Mouse (Mus musculus): ENCODE measurements around the gene Ccdc187.

Gene Ccdc187

DNA sequence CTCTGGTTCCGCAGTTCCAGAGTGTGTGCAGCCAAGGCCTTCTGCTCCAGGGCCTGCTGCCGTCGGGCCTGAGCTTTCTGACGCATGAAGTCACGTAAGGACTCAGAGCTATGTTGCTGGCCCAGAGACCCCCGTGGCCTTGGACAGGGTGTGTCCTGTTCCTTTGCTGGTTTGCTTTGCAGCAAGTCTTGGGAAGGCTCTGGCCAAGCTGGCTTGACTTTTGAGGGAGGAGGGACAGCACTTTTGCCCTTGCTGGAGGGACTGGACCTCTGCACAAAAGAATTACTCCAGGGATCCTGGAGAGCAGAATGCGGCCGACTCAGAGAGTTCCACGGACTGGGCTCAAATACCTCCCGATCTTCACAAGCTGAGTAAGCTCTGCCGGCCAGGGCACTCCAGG lies 13.8 kb downstream of the Ccdc187 start:
- DNase-seq (ENCODE audit: low spot score): no peak

DNA sequence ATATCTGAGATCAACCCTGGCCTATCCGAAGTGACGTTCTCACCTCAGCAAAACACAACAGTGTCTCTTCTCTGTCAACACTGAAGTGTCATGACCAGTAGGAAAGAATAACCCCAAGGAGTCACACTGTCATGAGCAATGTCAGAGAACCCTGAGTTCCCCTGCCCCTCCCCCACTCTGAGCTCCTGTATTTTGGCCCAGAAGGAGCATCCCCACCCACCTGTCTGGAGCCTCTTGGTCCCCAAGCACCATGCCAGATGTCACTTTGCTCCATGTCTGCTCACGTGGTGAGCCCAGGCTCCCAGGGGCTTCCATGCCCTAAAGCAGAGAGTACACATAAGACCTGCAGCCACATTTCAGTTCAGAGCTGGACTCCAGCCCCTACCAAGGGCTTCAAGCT lies 14.6 kb downstream of the Ccdc187 start:
- DNase-seq (ENCODE audit: low spot score): no peak

DNA sequence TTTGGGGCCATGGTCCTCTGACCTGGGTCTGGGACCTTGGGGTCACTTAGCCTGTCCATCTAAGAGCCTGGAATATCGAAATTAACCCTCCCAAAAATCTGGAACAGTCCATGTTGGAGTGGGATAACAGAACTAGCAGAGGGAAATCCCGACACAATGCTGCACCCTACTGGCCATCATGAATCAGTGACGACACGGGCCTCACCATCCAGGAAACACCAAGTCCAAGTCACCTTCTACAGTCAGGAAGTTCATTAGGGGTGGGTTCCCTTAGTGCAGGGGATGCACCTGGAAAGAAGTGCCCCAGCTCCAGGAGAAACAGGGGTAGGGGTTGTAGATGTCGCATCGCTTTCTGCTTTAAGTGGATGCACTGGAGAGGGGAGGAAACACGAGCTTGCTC lies 20.7 kb downstream of the Ccdc187 start:
- no peak for DNase-seq (ENCODE audit: low spot score)

DNA sequence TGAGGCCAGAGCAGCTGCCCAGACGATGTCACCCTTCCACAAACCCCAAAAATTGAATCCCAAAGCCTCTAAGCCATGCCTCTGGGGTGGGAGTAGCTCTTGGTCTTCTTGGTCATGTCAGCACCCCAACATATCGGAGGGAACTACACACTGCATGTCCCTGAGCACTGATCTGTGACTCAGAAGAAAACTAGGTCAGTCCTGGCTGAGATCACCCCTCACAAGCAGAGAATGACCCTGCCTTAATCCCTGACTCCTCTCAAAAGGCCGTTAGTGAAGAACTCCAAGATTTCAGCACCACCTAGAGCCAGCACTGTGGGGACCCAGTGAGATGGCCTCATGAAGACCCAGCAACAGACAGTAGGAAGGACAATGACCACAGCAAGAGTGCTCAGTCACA lies 26.1 kb downstream of the Ccdc187 start:
- DNase-seq (ENCODE audit: low spot score): no peak

DNA sequence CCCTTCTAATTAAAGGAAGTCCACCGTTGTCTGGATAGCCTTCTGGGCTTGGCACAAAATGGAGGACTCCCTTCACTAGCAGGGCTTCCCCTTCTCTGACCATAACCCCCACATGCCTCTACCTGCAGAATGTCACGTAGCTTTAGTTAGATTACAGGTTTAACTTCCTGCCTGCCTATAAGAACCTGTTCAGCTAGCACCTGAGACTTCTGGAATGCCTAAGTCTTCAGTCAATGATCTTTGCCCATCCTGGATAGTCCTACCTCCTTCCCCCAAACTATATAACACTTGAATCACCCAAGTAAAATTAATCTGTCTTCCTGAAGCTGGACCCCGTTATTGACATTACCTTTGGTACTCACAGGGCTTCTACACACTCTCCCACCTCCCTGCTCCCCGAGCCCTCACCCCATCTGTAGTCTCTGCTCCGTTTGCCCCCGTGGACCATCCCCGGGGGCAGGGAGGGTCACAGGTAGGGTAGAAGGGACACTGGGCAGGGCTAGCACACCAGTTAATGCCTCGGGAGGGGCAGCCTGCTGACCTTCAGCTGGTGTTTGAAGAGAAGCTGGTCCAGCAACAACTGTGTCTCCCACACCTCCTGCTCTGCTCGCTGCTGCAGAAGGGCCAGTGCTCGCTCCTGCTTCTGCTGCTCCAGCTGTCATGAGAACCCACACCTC lies 28.2 kb downstream of the Ccdc187 start:
- no peak for DNase-seq (ENCODE audit: low spot score)

DNA sequence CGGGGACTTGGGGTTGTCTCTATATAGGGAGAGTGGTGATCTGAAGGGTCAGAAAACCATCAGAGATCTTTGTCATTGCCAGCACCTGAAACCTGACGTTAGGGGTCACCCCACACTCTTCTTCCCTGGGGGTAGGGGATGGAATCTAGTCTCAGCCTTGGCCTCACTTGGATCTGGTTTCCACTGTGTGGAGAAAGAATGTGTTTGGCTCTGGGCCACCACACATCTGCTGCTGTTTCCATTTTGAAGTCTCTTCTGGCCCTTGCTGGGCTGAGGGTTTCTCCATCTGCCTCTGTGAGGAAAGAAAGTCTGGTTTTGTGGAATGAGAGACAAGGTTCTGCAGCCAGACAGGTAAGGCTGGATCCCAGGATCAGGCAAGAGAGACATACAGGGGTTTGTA lies 29.3 kb downstream of the Ccdc187 start:
- DNase-seq (ENCODE audit: low spot score): no peak

GRCm38 (mm10) chr2:26264646-26265045 lies 29.7 kb downstream of the Ccdc187 start:
- no peak for DNase-seq (ENCODE audit: low spot score)

DNA sequence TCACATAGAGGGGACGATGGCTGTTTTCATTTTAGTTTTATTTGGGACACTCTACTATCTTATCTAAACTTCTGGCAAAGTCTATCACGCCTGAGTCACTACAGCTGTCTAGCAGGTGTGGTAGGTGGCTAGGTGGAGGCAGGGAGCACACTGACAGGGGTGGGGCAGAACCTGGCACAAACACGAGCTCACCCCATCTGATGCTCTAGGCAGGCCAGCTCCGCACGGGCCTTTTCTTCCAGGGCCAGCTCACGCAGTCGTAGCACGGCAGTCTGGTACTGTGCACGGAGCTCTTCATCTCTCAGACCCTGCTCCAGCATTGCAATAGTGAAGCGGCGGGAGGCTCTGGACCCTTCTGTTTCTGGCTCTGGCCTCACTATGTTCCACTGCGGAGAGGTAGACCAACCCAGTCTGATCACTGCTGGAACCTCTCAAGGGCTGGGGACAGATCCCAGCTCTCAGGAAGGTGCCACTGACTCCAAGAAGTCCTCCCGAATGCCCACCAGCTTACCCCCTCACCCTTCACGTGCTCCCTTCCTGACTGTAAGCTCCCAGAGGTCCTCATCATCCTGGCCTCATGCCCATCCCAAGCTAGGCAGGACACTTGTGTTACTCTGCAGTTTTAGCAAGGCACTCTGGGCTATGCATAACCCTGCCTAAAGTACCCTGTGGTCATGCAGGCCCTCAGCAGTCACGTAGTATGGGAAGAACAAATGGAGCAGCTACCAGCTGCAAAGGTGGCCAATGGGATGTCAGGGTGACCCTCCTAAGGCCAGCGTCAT lies 36.9 kb downstream of the Ccdc187 start:
- DNase-seq (ENCODE audit: low spot score): no peak

GRCm38 (mm10) chr2:26254816-26255215 lies 39.5 kb downstream of the Ccdc187 start:
- DNase-seq (ENCODE audit: low spot score): no peak

GRCm38 (mm10) chr2:26252514-26253206 lies 41.7 kb downstream of the Ccdc187 start:
- DNase-seq (ENCODE audit: low spot score): no peak

DNA sequence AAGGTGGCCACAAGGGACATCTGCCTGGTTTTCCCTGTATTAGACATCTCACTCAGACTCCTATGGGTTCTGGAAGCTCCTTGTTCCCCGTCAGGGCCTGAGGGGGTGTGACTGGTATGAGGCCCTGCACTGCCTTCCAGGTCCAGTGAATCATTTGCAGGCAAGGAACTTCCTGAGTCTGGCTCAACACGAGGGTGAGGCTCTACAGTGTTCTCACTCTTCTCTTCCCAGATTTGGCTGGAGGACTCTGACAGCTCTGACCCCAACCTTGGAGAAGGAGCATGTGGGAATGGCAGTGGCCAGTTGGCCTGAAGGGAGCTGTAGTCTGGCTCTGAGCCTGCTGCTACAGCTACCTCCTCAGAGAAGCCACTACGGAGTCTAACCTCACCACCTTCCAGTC lies 46.8 kb downstream of the Ccdc187 start:
- DNase-seq (ENCODE audit: low spot score): no peak

DNA sequence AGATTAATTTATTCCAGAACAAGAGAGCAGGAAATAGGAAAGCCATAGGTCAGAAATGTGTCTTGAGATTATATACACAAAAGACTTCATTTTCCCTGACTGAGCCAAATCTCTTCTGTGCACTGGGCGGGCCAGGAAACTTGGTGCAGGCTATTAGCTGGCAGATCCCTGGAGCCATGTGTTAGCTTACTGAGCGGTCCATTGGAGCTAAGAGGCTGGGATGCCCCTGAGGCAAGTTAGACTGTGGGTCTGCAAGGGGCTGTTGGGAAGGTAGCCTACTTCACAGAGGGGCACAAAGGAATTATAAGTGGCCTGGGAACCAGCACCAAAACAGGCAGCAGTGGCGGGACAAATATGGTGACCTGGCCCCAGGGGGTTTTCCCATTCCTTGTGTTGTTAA lies 53.5 kb downstream of the Ccdc187 start:
- no peak for DNase-seq (ENCODE audit: low spot score)

DNA sequence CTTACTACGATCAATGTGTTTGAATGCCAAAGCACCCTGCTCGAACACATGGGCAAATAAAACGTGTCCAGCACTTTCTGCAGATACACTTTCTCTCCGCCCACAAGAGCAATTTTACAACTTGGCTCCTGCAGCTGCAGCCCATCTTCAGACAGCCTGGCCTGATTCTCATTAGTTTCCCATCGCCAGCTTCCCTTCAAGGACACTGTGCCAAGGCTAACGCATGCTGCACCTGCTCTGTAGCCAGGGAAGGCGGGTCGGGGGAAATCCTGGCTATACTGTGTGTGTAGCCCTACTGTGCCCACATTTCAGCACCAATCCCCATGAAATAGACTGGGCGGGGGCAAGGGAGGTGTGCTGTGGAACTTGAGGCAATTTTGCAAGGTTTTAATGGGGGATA lies 54.0 kb downstream of the Ccdc187 start:
- no peak for DNase-seq (ENCODE audit: low spot score)

DNA sequence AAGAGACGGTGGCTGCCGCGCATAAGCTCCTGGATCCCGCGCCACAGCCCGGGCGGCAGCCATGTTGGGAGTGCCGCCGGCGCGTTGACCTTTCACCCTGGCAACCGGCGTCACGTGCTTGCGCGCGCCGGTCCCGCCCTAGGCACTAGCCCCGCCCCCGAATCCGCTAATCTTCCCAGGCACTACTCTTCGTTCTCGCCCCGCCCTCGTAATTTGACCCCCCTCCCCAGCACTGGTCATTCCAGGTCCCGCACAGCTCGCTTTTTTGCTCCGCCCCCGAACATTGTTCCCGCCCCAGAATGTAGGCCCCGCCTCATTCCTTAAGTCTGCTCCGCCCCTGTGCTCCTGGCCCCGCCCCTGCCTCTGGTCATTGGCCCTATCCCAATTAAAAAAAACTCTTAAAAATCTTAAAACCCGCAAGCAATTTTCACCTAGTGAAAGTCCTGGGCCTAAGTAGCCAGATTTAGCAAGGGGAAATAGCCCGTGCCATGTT lies 57.0 kb downstream of the Ccdc187 start, which contains the start of gene Qsox2:
Qsox2 (minus strand) TSS at position 236 of the 493 bp plus-strand sequence.
- DNase-seq (ENCODE audit: low spot score): peak; percentile 81

GRCm38 (mm10) chr2:26236681-26237289 lies 57.6 kb downstream of the Ccdc187 start:
- DNase-seq (ENCODE audit: low spot score): peak; percentile 12

- no peak for DNase-seq (ENCODE audit: low spot score)
Measured at GRCm38 (mm10) chr2:26234771-26235170, 59.6 kb downstream of the Ccdc187 start.

- no peak for DNase-seq (ENCODE audit: low spot score)
Measured at GRCm38 (mm10) chr2:26234253-26234652, 60.1 kb downstream of the Ccdc187 start.

DNA sequence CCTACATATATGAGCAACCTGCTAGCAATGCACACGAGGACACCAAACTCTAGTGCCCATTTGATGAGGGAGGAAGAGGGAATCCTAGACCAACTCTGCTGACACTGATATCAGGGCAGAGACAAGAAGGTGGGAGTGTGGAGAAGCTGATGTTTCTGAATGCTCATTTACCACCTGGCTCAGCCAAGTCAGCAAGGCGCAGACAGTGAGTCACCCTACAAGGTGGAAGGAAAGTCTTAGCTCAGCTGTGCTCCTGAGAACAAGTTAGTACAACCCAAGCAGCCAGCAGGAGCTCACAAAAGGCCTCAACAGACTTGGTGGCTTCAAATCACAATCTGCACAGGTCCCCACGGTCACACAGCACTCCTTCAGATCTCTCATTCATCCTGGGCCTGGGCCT lies 63.0 kb downstream of the Ccdc187 start:
- no peak for DNase-seq (ENCODE audit: low spot score)

DNA sequence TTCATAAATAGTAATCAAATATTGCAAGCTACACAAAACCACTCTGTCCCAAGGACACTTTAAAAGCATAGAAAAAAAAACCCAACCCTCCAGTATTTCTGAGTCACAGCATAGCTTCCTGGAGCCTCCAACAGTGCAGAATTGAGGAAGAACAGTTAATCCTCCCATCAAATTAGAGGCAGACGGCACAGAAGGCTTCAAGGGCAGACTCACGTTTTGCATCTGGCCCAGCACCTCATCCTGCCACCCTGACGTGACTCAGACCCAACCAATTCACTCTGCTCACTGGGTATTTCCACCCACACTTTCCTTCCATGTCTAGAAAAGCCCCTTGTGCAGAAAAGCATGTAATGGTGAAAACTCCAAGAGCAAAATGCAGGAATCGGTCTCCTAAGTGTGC lies 64.1 kb downstream of the Ccdc187 start:
- no peak for DNase-seq (ENCODE audit: low spot score)

- peak; percentile 58 for DNase-seq (ENCODE audit: low spot score)
Measured at GRCm38 (mm10) chr2:26227788-26228187, 66.6 kb downstream of the Ccdc187 start.

DNA sequence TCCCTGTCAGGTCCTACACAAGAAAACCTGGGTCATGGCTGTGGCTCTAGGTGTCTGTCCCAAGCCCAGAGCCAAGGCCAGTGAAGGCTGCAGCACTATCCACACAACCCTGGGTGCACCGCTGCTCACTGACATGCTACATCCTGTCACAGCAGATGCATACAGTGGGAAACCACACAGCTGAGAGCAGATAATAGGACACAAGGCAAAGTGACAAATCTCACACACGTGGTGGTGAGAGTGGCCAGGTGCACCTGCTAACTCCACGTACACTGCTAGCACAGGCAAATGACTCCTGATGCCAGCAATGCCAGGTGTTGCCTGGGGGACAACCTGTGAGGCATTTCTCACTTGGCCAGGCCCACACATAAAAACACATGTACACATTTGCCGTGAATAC lies 69.1 kb downstream of the Ccdc187 start:
- DNase-seq (ENCODE audit: low spot score): no peak

- DNase-seq (ENCODE audit: low spot score): no peak
Measured at GRCm38 (mm10) chr2:26223961-26224360, 70.4 kb downstream of the Ccdc187 start.

All from left cerebral cortex, adult 11 months (tissue).